Mouse (Mus musculus) heart, postnatal 36 days (tissue): ENCODE data around the gene Fbxo27. TPM values are rescaled to one million over a fixed set of nuclear protein-coding genes. Genes with fewer than 3 reads are reported as not detected.
A peak's percentile ranks its signal among the peaks of the same experiment; 100 is the strongest.
"Not testable (repeated sequence)": the region's sequence is repeated elsewhere in the genome, so short reads cannot be mapped to it uniquely, and the experiment has no call there.

Source experiments
- DNase-seq, 2 experiments: peaks; one replicate each; pipeline ENCODE4 v3.0.0; 2021 to 2022
- intact Hi-C: fragments of 180-260 bp; cut with DNase I; formaldehyde crosslinking; loops from one replicate; pipeline ENCODE4 v1.15.1; 2025
- total RNA-seq, 2 experiments: library from RNA; stranded (reverse); gene quantifications; 2 replicates each; pipeline ENCODE4 v1.2.3; 2021

Gene Fbxo27
- total RNA-seq, 2 experiments from 2014 or later = 0.22 TPM; not detected in 1

DNA sequence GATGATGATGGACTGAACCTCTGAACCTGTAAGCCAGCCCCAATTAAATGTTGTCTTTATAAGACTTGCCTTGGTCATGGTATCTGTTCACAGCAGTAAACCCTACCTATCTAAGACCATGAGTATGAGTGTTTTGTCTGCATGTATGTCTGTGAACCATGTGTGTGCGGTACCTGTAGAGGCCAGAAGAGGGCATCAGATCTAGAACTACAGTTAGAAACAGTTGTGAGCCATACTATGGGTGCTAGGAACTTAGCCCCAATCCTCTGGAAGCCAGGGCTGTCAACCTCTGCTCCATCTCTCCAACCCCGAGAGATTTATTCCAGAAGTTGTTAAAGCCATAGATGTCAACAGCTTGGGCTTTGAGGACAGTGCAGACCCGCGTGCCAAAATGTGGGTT, 7.6 kb downstream of the Fbxo27 start:
- intact Hi-C loops = no loop called here

DNA sequence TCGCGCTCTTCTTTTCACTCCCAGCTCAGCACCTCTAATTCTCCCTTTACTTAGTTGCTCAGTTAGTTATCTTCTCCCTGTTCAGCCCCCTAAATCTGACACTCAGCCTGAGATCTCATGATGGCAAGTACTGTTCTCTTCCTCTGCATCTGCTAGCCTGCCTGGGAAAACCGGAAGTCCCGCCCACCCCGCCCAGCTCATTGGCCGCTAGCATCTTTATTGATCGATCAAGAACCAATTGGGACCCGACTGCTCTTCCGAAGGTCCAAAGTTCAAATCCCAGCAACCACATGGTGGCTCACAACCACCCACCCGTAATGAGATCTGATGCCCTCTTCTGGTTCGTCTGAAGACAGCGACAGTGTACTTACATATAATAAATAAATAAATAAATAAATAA, 8.7 kb downstream of the Fbxo27 start:
- DNase-seq, intact Hi-C loops: not testable (repeated sequence)

More for the DNA sequence above, 7.6 kb downstream of the Fbxo27 start:
- no peak for DNase-seq

- no peak for DNase-seq
- intact Hi-C loops = no loop called here
Measured at GRCm38 (mm10) chr7:28702601-28703143, 10.0 kb downstream of the Fbxo27 start.

- intact Hi-C loops = no loop called here
- DNase-seq = no peak
Measured at GRCm38 (mm10) chr7:28709454-28709853, 16.8 kb downstream of the Fbxo27 start.

DNA sequence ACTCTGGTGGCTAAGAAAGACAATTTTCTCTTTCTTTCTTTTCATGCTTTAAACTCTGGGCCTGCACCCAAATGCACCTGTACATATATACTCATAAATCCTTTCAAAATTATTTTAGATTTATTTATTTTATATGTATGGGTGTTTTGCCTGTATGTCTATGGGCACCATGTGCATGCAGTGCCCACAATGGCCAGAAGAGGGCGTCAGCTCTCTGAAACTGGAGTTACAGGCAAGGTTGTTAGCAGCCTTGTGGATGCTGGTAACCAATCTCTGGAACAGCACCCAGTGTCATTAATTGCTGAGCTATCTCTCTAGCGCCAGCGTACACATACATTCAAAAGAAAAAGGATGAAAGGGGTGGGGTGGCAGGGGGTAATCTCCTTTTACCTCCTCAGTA, 18.3 kb downstream of the Fbxo27 start:
- no peak for DNase-seq
- intact Hi-C loops = no loop called here

- intact Hi-C loops = no loop called here
- DNase-seq = no peak
Measured at GRCm38 (mm10) chr7:28714667-28715066, 22.0 kb downstream of the Fbxo27 start.

DNA sequence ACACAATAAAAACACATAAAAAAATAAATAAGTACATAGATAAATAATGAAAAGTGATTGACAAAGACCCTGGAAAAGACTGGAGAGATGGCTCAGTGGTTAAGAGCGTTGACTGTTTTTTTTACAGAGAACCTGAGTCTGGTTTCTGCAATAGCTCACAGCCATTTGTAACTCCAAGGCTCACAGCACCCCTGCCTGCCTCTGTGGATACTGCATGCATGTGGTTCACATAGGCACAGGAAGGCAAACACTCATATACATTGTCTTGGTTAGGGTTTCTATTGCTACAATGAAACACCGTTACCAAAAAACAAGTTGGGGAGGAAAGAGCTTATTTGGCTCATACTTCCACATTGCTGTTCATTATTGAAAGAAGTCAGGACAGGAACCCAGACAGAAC, 22.9 kb downstream of the Fbxo27 start:
- DNase-seq = no peak
- intact Hi-C loops = no loop called here

- intact Hi-C loops = no loop called here
- DNase-seq = peak; percentile 50
Measured at GRCm38 (mm10) chr7:28716590-28717281, 24.1 kb downstream of the Fbxo27 start, which contains the start of gene Fbxo17. TSS of gene Fbxo17 (plus strand) at chr7:28716804.

DNA sequence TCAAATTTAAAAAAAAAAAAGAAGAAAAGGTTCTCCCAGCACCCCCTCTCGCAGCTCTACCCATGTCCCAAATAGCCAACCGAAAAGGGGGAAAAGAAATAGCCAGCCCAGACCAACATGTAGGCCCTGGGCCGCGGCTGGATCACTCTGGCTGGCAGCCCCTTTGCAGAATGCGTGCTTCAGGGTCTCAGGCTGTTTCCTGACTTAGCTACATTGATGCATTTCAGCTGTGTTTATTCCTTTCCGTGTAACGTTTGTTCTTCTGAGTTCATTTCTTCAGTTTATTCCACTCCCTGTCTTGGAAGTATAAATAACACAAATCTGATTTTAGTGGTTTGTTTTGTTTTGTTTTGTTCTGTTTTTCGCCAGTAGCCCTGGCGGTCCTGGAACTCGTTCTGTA, 25.1 kb downstream of the Fbxo27 start:
- DNase-seq = no peak
- intact Hi-C loops = no loop called here

DNA sequence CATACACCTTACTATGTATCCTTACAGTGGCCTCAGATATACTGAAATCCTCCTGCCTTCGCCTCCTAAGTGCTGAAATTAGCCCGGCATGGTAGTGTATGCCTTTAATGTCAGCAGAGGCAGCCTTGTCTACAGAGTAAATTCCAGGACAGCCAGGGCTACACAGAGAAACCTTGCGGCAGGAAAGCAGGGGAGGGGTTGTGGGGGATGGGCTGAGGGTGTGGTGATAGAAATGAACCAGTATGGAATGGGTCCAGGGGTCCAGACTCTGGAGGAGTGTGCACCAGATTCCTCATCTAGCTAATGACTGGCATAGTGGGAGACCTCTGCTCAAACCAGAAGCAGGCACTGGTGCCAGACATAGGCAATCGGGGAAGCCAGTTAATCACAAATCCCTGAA, 26.5 kb downstream of the Fbxo27 start:
- intact Hi-C loops = no loop called here
- DNase-seq = no peak

GRCm38 (mm10) chr7:28719650-28720049, 27.0 kb downstream of the Fbxo27 start:
- DNase-seq = no peak
- intact Hi-C loops = loop anchor here (10.0 kb wide), 1 partner anchor 115 kb away; no protein-coding TSS in a partner anchor

- intact Hi-C loops = loop anchor here (10.0 kb wide), 1 partner anchor 116 kb away; no protein-coding TSS in a partner anchor
- DNase-seq = no peak
Measured at GRCm38 (mm10) chr7:28720753-28721537, 28.3 kb downstream of the Fbxo27 start.

GRCm38 (mm10) chr7:28722079-28722478, 29.4 kb downstream of the Fbxo27 start:
- DNase-seq = no peak
- intact Hi-C loops = loop anchor here (10.0 kb wide), 1 partner anchor 117 kb away; no protein-coding TSS in a partner anchor

GRCm38 (mm10) chr7:28724613-28725012, 32.0 kb downstream of the Fbxo27 start:
- intact Hi-C loops = loop anchor here (5.0 to 10.0 kb wide), 4 partner anchors 47 to 277 kb away; no protein-coding TSS in a partner anchor
- no peak for DNase-seq

DNA sequence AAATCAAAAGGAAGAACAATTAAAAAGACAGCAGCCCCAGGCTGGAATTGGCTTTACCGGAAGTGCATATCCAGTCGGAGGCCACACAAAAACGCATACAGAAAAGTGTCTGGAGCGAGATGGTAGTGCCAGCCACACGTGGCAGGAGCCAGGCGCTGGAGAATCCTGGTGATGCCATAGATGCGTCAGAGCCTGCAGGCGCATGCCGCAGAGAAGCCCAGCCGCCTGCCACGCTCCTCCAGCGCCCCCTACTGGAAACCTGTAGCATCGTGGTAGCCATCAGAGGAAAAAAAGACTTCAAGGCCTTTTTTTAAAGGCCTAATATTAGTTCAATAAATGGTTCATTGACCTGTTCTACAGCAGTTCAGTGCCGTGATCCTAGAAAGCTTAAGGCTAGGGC, 34.0 kb downstream of the Fbxo27 start:
- intact Hi-C loops = loop anchor here (5.0 to 10.0 kb wide), 4 partner anchors 49 to 279 kb away; no protein-coding TSS in a partner anchor
- peak; percentile 57 to 65 for DNase-seq

DNA sequence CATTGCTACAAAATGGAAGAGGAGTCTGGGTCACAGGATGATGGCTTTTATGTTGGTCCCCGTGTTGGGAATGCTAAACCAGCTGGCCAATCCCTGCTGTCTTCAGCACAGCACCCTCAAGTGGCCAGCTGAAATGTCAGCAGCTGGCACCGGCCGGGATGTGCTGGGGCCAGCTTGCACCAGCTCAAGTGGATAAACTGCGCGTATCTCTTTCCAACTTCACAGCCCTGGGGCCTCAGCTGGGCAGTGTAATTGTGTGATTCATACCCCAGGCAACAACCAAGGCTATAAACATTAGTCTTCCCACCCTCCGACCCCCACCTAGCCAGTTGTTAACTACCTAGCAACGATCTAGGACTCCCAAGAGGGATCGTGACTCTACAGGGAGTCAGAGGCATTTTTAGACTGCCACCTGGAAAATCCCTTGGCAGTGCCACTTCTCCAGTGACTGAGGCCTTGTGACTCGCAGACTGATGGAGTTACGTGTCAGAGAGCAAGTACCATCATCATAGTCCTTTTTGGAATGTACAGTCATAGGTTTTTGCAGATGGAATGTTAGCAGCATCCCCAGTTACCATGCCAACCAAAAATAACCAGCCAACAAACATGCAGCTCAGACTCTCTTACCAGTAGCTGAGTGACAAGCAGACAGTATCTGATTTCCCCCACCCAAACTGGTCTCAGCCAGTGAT, 35.1 kb downstream of the Fbxo27 start:
- DNase-seq = no peak
- intact Hi-C loops = loop anchor here (5.0 to 10.0 kb wide), 4 partner anchors 50 to 280 kb away; no protein-coding TSS in a partner anchor

DNA sequence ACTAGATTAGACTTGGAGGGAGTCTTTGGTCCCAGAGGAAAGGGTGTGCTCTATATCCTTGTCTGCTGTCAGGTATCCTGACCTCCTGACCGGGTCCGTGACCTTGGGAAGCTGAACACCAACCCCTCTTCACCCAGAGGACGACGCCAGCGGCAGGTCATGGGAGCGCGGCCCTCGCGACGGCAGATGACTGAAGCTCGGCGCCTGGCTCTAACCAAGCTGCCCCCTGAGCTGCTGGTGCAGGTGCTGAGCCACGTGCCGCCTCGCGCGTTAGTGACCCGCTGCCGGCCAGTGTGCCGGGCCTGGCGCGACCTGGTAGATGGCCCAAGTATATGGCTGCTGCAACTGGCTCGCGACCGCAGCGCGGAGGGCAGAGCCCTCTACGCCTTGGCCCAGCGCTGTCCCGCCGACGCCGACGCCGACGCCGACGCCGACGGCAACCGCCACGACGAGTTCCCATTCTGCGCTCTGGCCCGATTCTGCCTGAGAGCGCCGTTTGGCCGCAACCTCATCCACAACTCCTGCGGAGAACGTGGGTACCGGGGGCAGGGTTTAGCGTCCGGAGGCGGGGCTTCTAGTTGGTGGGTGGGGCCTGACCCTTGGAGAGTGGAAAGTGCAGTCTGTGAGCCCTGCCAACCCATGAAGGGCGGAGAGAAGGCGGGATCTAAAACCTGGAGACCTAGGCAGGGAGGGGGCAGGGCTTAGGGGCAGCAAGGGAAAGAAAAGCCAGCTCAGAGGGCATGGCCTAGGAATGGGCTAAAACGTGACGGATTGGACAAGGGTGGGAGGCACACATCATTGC, 39.9 kb downstream of the Fbxo27 start:
- intact Hi-C loops = no loop called here

DNA sequence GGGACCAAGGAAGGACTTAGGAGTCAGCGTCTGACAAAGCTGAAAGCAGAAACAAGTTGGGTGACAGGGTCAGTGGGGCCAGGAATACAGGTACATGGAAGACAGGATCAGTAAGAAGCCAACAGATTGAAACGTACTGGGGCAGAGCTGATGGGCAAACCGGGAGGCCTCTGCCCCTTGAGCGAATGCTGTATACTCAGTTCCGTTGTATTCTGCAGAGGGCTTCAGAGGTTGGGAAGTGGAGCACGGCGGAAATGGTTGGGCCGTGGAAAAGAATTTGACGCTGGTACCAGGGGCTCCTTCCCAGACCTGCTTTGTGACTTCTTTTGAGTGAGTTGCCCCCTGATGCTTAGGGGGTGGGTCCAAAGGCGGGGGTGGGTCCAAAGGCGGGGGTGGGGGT, 40.6 kb downstream of the Fbxo27 start:
- intact Hi-C loops = no loop called here
- no peak for DNase-seq

More for the DNA sequence above, 39.9 kb downstream of the Fbxo27 start:
- peak; percentile 63 to 70 for DNase-seq

DNA sequence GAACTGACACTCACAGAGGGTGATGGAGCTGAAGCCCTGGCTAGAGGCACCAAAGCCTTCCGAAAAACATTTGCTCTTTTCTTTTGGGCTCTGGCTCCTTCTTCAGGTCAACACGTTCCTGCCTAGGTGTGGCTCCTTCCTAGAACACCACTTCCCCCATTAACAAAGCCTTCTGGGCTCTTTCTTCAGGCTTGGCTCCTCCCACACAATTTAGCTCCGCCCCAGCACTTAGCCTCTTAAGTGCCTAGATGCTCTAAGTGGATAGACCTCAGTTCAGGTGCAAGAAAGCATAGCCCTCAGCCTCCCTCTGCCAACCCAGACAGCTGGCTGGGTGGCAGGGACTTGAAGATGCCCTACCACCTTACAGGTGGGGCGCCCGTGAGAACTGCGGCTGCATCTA, 43.1 kb downstream of the Fbxo27 start:
- no peak for DNase-seq
- intact Hi-C loops = no loop called here

- DNase-seq = no peak
- intact Hi-C loops = loop anchor here (10.0 kb wide), 1 partner anchor 565 kb away; the partner anchor contains the start of gene Dpf1
Measured at GRCm38 (mm10) chr7:28739829-28740228, 47.2 kb downstream of the Fbxo27 start.
